Mouse (Mus musculus) adrenal gland, adult 10 weeks (tissue): ENCODE results near the gene Olfr507. TPM values are rescaled to one million over a fixed set of nuclear protein-coding genes. Genes with fewer than 3 reads are reported as not detected.

Source experiments
- polyA plus RNA-seq: library from polyadenylated mRNA; stranded (reverse); fragments of 350-450 nt; fragmentation: Illumina TruSeq; extraction: RNeasy Lipid Tissue Mini Kit (QIAGEN cat#74804); gene quantifications from one replicate; pipeline ENCODE4 v1.2.3, GENCODE M21; 2014; ENCODE audit warnings: low read depth, low replicate concordance

The Olfr507 gene
- polyA plus RNA-seq, result not detected

GRCm38 (mm10) chr7:108621514-108621913 lies at the start of gene Olfr507:
TSS of gene Olfr507 (plus strand) at chr7:108621814.

GRCm38 (mm10) chr7:108610487-108610886 lies 11.1 kb upstream of the Olfr507 start, which contains the start of gene Olfr506:
TSS of gene Olfr506 (plus strand) at chr7:108610787.

GRCm38 (mm10) chr7:108629694-108630093 lies 8.1 kb downstream of the Olfr507 start, which contains the start of gene Olfr508:
TSS of gene Olfr508 (plus strand) at chr7:108629994.

GRCm38 (mm10) chr7:108651806-108652205 lies 30.2 kb downstream of the Olfr507 start, which contains the start of gene Olfr509:
TSS of gene Olfr509 (minus strand) at chr7:108651906.

GRCm38 (mm10) chr7:108666118-108666517 lies 44.5 kb downstream of the Olfr507 start, which contains the start of gene Olfr510:
TSS of gene Olfr510 (plus strand) at chr7:108666418.

Other genes with a start within 250 kb of the Olfr507 start
- not detected for gene Olfr495, start 228.6 kb upstream of the Olfr507 start, polyA plus RNA-seq
- not detected for gene Olfr497, start 201.4 kb upstream of the Olfr507 start, polyA plus RNA-seq
- not detected for gene Olfr498, start 156.5 kb upstream of the Olfr507 start, polyA plus RNA-seq
- gene Olfr502, start 96.7 kb upstream of the Olfr507 start, polyA plus RNA-seq, result not detected
- gene Olfr503, start 77.3 kb upstream of the Olfr507 start, polyA plus RNA-seq, result not detected
- gene Olfr504, start 56.0 kb upstream of the Olfr507 start, polyA plus RNA-seq, result not detected
- not detected for gene Olfr506, start 11.0 kb upstream of the Olfr507 start, polyA plus RNA-seq
- gene Olfr508, start 8.2 kb downstream of the Olfr507 start, polyA plus RNA-seq, result not detected
- not detected for gene Olfr509, start 30.1 kb downstream of the Olfr507 start, polyA plus RNA-seq
- not detected for gene Olfr510, start 44.6 kb downstream of the Olfr507 start, polyA plus RNA-seq
- gene Olfr512, start 91.5 kb downstream of the Olfr507 start, polyA plus RNA-seq, result not detected
- not detected for gene Olfr513, start 129.2 kb downstream of the Olfr507 start, polyA plus RNA-seq
- not detected for gene Olfr514, start 204.2 kb downstream of the Olfr507 start, polyA plus RNA-seq
- not detected for gene Olfr516, start 228.7 kb downstream of the Olfr507 start, polyA plus RNA-seq